Mouse (Mus musculus): ENCODE data around the gene Srsf2.
"Not testable (repeated sequence)": the region's sequence is repeated elsewhere in the genome, so short reads cannot be mapped to it uniquely, and the experiment has no call there.

Srsf2 gene

GRCm38 (mm10) chr11:116852891-116853511 is at the start of gene Srsf2:
Gene Srsf2, minus strand, starts transcription at chr11:116853094.
- DNase-seq (ENCODE audit: low read depth in 2 of 2, low spot score in 2 of 2): peak; percentile 97 to 98

DNA sequence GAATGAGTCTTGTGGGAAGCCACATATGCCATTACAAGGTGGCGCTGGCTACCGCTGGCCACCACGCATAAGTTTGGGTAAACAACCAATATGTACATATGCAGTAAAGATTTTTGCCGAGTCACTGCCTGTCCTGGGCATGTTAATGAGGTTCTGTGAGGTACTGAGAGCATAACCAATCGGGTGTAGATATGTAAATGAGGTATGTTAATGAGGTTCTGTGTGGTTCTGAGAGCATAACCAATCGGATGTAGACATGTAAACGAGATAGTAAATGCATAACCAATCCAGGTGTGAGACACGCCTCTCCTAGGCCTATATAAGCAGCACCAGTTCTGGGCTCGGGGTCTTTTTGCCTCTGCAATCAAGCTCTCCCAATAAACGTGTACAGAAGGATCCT is 49.7 kb upstream of the Srsf2 start:
- DNase-seq (ENCODE audit: low read depth in 2 of 2, low spot score in 2 of 2): not testable (repeated sequence)

GRCm38 (mm10) chr11:116899247-116899646 is 46.4 kb upstream of the Srsf2 start:
- DNase-seq (ENCODE audit: low read depth in 2 of 2, low spot score in 2 of 2): no peak

- no peak for DNase-seq (ENCODE audit: low read depth in 2 of 2, low spot score in 2 of 2)
Measured at GRCm38 (mm10) chr11:116895402-116895801, 42.5 kb upstream of the Srsf2 start.

- no peak for DNase-seq (ENCODE audit: low read depth in 2 of 2, low spot score in 2 of 2)
Measured at GRCm38 (mm10) chr11:116893532-116894442, 40.9 kb upstream of the Srsf2 start.

- no peak for DNase-seq (ENCODE audit: low read depth in 2 of 2, low spot score in 2 of 2)
Measured at GRCm38 (mm10) chr11:116887136-116887535, 34.2 kb upstream of the Srsf2 start.

GRCm38 (mm10) chr11:116885275-116886151 is 32.6 kb upstream of the Srsf2 start:
- peak; percentile 54 to 76 for DNase-seq (ENCODE audit: low read depth in 2 of 2, low spot score in 2 of 2)

- no peak for DNase-seq (ENCODE audit: low read depth in 2 of 2, low spot score in 2 of 2)
Measured at GRCm38 (mm10) chr11:116884061-116884460, 31.2 kb upstream of the Srsf2 start.

DNA sequence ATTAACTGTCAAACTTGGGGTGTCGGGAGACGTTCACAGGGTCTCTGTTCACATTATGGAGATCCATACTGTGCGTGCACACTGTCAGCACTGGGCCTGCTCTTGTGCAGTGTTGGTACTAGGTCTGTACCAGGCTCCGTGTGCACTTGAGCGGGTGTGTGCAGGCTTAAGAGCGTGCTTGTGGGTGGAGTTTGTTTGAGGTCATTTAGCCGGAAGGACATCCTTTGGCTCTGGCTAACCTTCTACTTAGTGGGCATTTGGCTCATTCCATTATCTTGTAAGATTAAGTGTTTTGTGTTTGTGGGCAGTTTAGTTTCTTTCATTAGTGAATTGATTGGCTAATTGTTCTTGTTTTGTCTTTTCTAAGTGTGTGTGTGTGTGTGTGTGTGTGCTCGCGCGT is 29.6 kb upstream of the Srsf2 start:
- no peak for DNase-seq (ENCODE audit: low read depth in 2 of 2, low spot score in 2 of 2)

DNA sequence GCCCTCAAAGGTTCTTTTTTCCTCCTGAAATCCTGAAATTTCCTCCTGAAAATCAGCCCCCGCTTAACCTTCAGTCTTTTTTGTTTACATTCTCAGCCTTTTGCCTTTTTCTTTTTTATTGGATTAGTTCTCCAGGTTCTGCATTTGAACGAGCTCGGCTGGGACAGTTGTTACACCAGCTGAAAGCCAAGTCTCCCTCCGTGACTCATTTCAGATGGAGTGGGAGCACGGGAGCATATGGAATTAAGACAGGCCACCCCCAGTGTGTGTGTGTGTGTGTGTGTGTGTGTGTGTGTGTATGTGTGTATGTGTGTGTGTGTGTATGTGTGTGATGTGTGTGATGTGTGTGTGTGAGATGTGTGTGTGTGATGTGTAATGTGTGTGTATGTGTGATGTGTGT is 28.5 kb upstream of the Srsf2 start:
- no peak for DNase-seq (ENCODE audit: low read depth in 2 of 2, low spot score in 2 of 2)

DNA sequence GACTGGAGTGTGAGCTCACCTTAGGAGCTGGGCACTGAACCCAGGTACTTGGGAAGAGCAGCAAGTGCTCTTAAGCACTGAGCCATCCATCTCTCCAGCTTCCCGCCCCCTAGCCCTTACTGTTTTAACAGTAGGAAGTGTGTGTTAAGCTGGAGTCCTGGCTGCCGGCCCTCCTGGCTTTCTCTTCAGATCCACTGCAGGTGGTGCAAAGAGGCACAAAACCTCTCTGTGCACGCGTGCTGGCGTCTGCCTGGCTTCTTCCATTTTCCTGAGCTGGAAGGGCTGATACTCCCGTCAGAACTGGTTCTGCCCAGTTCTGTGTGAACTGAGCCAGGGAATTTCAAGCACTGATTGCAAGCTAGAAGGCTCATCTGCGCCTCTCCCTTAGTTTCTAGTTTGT is 27.9 kb upstream of the Srsf2 start:
- no peak for DNase-seq (ENCODE audit: low read depth in 2 of 2, low spot score in 2 of 2)

- no peak for DNase-seq (ENCODE audit: low read depth in 2 of 2, low spot score in 2 of 2)
Measured at GRCm38 (mm10) chr11:116878454-116878853, 25.6 kb upstream of the Srsf2 start.

DNA sequence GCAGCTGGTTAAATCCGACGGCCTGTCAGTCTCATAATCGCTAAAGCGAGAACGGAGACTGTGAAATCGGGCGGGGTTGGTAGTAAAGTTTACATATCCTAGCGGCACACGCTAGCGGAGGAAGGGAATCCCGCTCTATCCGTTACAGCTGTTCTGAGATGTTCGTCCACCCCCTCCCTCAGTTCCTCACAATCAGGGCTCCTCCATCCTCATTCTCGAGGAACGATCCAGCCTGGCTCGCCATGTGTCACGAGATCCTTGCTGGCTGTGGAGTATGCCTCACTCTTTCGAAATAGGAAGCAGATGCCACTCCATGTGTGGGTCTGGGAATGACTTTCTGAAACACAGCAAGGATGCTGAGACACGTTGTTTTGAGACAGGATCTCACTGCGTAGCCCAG is 21.1 kb upstream of the Srsf2 start:
- no peak for DNase-seq (ENCODE audit: low read depth in 2 of 2, low spot score in 2 of 2)

GRCm38 (mm10) chr11:116871538-116871937 is 18.6 kb upstream of the Srsf2 start:
- no peak for DNase-seq (ENCODE audit: low read depth in 2 of 2, low spot score in 2 of 2)

- no peak for DNase-seq (ENCODE audit: low read depth in 2 of 2, low spot score in 2 of 2)
Measured at GRCm38 (mm10) chr11:116869641-116870040, 16.7 kb upstream of the Srsf2 start.

- no peak for DNase-seq (ENCODE audit: low read depth in 2 of 2, low spot score in 2 of 2)
Measured at GRCm38 (mm10) chr11:116869223-116869622, 16.3 kb upstream of the Srsf2 start.

DNA sequence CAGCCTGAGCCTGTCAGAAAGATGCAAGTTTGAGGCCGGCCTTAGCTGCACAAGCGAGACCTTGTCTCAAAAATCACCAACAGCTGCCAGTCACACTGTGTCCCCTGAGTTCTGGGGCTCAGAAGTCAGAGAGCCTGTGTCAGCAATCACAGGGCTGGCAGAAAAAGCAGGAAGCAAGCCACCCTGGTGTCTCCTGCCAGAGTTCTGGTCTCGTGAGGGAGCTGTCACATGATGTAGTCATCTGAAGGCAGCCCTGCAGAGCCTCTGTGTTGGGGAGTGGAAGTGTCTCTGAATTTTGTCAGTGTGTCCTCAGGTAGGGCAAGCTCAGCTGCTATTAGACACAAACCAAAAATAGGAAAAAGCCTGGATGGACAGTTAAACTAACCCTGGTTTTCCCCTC is 15.2 kb upstream of the Srsf2 start:
- DNase-seq (ENCODE audit: low read depth in 2 of 2, low spot score in 2 of 2): no peak

DNA sequence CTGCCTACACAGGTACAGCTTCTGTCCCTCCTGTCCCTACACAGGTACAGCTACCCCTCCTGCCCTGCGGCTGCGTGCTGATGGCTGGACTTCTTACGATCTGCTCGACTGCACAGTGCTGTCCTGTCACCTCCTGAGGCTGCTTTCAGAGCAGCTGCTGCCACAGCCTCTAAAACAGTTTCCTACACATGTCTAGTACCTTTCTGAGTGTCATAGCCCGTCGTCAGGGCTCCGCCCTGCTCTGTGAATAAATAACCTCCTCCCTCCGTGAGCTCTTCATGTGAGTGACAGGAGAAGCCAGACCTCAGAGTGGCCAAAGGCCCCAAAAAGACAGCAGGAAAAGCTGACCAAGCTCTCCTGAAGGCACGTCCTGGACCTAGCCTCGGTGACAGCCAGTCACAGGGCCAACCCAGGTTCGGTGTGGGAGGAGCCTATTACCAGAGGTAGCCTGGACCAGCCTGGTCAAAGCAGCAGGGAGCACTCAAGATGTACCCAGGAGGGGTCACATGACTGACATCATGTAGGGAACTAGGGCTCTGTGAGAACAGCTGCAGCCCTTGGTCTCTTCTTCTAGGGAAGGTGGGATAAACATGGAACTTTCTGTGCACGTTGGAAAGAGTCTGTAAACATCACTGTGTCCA is 13.2 kb upstream of the Srsf2 start:
- no peak for DNase-seq (ENCODE audit: low read depth in 2 of 2, low spot score in 2 of 2)

- no peak for DNase-seq (ENCODE audit: low read depth in 2 of 2, low spot score in 2 of 2)
Measured at GRCm38 (mm10) chr11:116864444-116864843, 11.6 kb upstream of the Srsf2 start.

- no peak for DNase-seq (ENCODE audit: low read depth in 2 of 2, low spot score in 2 of 2)
Measured at GRCm38 (mm10) chr11:116857183-116857850, 4.4 kb upstream of the Srsf2 start.
